Mouse (Mus musculus) limb, embryonic 14.5 days (tissue): ENCODE measurements at regions not wholly inside any gene's neighbourhood (a gene's known extent, or its start where the extent isn't known, plus 50 kb on each side); places are given as distances from the start of the nearest gene placed in this dataset.

Source experiments
- ATAC-seq: fragments of 200-750 bp; cut with Nextera tagmentation; 2 replicates; pipeline ENCODE4 v1.8.0; 2017; ENCODE audit warnings: low read depth, moderate number of reproducible peaks, moderate TSS enrichment; ENCODE audit not compliant: low FRiP score
- DNase-seq: peaks from one replicate; pipeline ENCODE4 v3.0.0-alpha.2; 2015; ENCODE audit warnings: low spot score
- H3K27ac ChIP-seq: fragments of 300-500 bp; sonication (generic); replicated peaks from 2 replicates; pipeline ENCODE4 v1.5.1; 2014; ENCODE audit warnings: low read depth, mild to moderate bottlenecking, low read length, moderate library complexity, mixed read lengths
- H3K27me3 ChIP-seq: fragments of 300-500 bp; sonication (generic); 2 replicates; pipeline ENCODE4 v1.6.1; 2014; ENCODE audit warnings: low read length, mixed read lengths; ENCODE audit not compliant: control insufficient read depth, insufficient read depth
- H3K36me3 ChIP-seq: fragments of 300-500 bp; sonication (generic); 2 replicates; pipeline ENCODE4 v1.6.1; 2014; ENCODE audit warnings: mild to moderate bottlenecking, low read length, moderate library complexity, mixed read lengths; ENCODE audit not compliant: control insufficient read depth, insufficient read depth
- H3K4me1 ChIP-seq: fragments of 300-500 bp; sonication (generic); 2 replicates; pipeline ENCODE4 v1.6.1; 2014; ENCODE audit warnings: antibody characterized with exemption, low read length, mixed read lengths; ENCODE audit not compliant: control insufficient read depth, insufficient read depth
- H3K4me2 ChIP-seq: fragments of 300-500 bp; sonication (generic); replicated peaks from 2 replicates; pipeline ENCODE4 v1.6.1; 2014; ENCODE audit warnings: low read depth, mild to moderate bottlenecking, low read length, moderate library complexity; ENCODE audit not compliant: severe bottlenecking
- H3K4me3 ChIP-seq: fragments of 300-500 bp; sonication (generic); replicated peaks from 2 replicates; pipeline ENCODE4 v1.5.1; 2014; ENCODE audit warnings: low read length
- H3K9ac ChIP-seq: fragments of 300-500 bp; sonication (generic); 2 replicates; pipeline ENCODE4 v1.6.1; 2014; ENCODE audit warnings: mild to moderate bottlenecking, low read depth, low read length, moderate library complexity; ENCODE audit not compliant: severe bottlenecking
- H3K9me3 ChIP-seq: fragments of 300-500 bp; sonication (generic); 2 replicates; pipeline ENCODE4 v1.6.1; 2016; ENCODE audit warnings: low read length; ENCODE audit not compliant: control insufficient read depth
- POLR2A ChIP-seq: fragments of 200-500 bp; IDR thresholded peaks from 2 replicates; pipeline ENCODE4 v1.8.0; 2012; ENCODE audit warnings: inconsistent platforms, mild to moderate bottlenecking, moderate library complexity, borderline replicate concordance; ENCODE audit not compliant: insufficient read depth, insufficient read length; ENCODE audit errors: extremely low read depth
- WGBS: fragments of 180-500 bp; shearing (Covaris S2); extraction: QIAGEN DNeasy Blood & Tissue Kit; methylation state at CpG from one replicate; pipeline ENCODE4 v1.1.7; 2014; 5-methylcytosine and 5-hydroxymethylcytosine counted together

GRCm38 (mm10) chr8:86418414-86418981 lies 162.0 kb downstream of the Abcc12 start:
- Histone ChIP-seq H3K9me3 (no peaks in the 10 kb centered on the region), H3K27me3 (no peaks in the 10 kb centered on the region), H3K36me3 (no peaks in the 10 kb centered on the region), H3K4me3 (no peak overlapping the region), H3K9ac (no peak overlapping the region), H3K4me2 (no peak overlapping the region), H3K4me1 (no peaks in the 10 kb centered on the region), H3K27ac (no peak overlapping the region)
- no peak for TF ChIP-seq POLR2A
- ATAC-seq (no peak), DNase-seq (no peak)
- 28% methylated on average over 7 of the region's 7 CpGs for WGBS

- H3K27me3 ChIP-seq: no peaks in the 10 kb centered on the region
- H3K4me1 ChIP-seq: no peaks in the 10 kb centered on the region
- WGBS: 79% methylated on average over 2 of the region's 2 CpGs
- H3K4me2 ChIP-seq: no peak overlapping the region
- H3K27ac ChIP-seq: no peak overlapping the region
- H3K36me3 ChIP-seq: no peaks in the 10 kb centered on the region
- DNase-seq (no peak), ATAC-seq (no peak)
- TF ChIP-seq POLR2A: no peak
- H3K9me3 ChIP-seq: no peaks in the 10 kb centered on the region
- H3K9ac ChIP-seq: no peak overlapping the region
- H3K4me3 ChIP-seq: no peak overlapping the region
These were observed 165.3 kb downstream of the Abcc12 start for GRCm38 (mm10) chr8:86415208-86415607.

- H3K36me3 ChIP-seq: no peaks in the 10 kb centered on the region
- no peaks in the 10 kb centered on the region for H3K27me3 ChIP-seq
- H3K4me2 ChIP-seq: no peak overlapping the region
- no peak for ATAC-seq
- TF ChIP-seq POLR2A: no peak
- no peak overlapping the region for H3K4me3 ChIP-seq
- H3K9me3 ChIP-seq: no peaks in the 10 kb centered on the region
- no peaks in the 10 kb centered on the region for H3K4me1 ChIP-seq
- no peak overlapping the region for H3K27ac ChIP-seq
- DNase-seq: no peak
- WGBS: 76% methylated on average over 8 of the region's 8 CpGs
- no peak overlapping the region for H3K9ac ChIP-seq
These were observed 169.3 kb downstream of the Abcc12 start for GRCm38 (mm10) chr8:86411232-86411631.

- no peaks in the 10 kb centered on the region for H3K27me3 ChIP-seq
- ATAC-seq: no peak
- no peak overlapping the region for H3K4me2 ChIP-seq
- no peak overlapping the region for H3K9ac ChIP-seq
- H3K36me3 ChIP-seq: no peaks in the 10 kb centered on the region
- H3K4me1 ChIP-seq: peaks cover 3% of the 10 kb centered on the region; the same call in 1 of the 2 replicates
- H3K27ac ChIP-seq: no peak overlapping the region
- WGBS: 69% methylated on average over 3 of the region's 3 CpGs
- no peaks in the 10 kb centered on the region for H3K9me3 ChIP-seq
- no peak overlapping the region for H3K4me3 ChIP-seq
- TF ChIP-seq POLR2A: no peak
- no peak for DNase-seq
These were observed 174.3 kb downstream of the Abcc12 start for GRCm38 (mm10) chr8:86406196-86406595.

GRCm38 (mm10) chr8:86403434-86403833 lies 177.1 kb downstream of the Abcc12 start:
- no peak for TF ChIP-seq POLR2A
- ATAC-seq (no peak), DNase-seq (no peak)
- 68% methylated on average over 4 of the region's 4 CpGs for WGBS
- Histone ChIP-seq H3K4me3 (no peak overlapping the region), H3K4me2 (no peak overlapping the region), H3K27ac (no peak overlapping the region), H3K36me3 (no peaks in the 10 kb centered on the region), H3K4me1 (peaks cover 3% of the 10 kb centered on the region; the same call in 1 of the 2 replicates), H3K9me3 (no peaks in the 10 kb centered on the region), H3K9ac (no peak overlapping the region), H3K27me3 (no peaks in the 10 kb centered on the region)

- TF ChIP-seq POLR2A: no peak
- 50% methylated on average over 2 of the region's 2 CpGs for WGBS
- peaks cover 3% of the 10 kb centered on the region; the same call in 1 of the 2 replicates for H3K4me1 ChIP-seq
- ATAC-seq (no peak), DNase-seq (no peak)
- no peak overlapping the region for H3K9ac ChIP-seq
- H3K4me3 ChIP-seq: no peak overlapping the region
- H3K36me3 ChIP-seq: no peaks in the 10 kb centered on the region
- no peaks in the 10 kb centered on the region for H3K9me3 ChIP-seq
- H3K27ac ChIP-seq: no peak overlapping the region
- H3K27me3 ChIP-seq: no peaks in the 10 kb centered on the region
- H3K4me2 ChIP-seq: no peak overlapping the region
These were observed 178.5 kb downstream of the Abcc12 start for GRCm38 (mm10) chr8:86401946-86402345.
